Mouse (Mus musculus): ENCODE measurements around the gene Spata6. TPM values are rescaled to one million over a fixed set of nuclear protein-coding genes. Genes with fewer than 3 reads are reported as not detected.

The Spata6 gene
- 1 to 10 TPM; 2.6 to 3.1 TPM for total RNA-seq (2021)
- long read RNA-seq, experiment 1, partial matches to known transcripts: 0 of 3 reads
- long read RNA-seq, experiment 1, other reads (novel, unspliced or antisense): 1 of 3 reads
- long read RNA-seq, experiment 2, partial matches to known transcripts: 1 of 3 reads
- long read RNA-seq, experiment 2, other reads (novel, unspliced or antisense): 2 of 3 reads

DNA sequence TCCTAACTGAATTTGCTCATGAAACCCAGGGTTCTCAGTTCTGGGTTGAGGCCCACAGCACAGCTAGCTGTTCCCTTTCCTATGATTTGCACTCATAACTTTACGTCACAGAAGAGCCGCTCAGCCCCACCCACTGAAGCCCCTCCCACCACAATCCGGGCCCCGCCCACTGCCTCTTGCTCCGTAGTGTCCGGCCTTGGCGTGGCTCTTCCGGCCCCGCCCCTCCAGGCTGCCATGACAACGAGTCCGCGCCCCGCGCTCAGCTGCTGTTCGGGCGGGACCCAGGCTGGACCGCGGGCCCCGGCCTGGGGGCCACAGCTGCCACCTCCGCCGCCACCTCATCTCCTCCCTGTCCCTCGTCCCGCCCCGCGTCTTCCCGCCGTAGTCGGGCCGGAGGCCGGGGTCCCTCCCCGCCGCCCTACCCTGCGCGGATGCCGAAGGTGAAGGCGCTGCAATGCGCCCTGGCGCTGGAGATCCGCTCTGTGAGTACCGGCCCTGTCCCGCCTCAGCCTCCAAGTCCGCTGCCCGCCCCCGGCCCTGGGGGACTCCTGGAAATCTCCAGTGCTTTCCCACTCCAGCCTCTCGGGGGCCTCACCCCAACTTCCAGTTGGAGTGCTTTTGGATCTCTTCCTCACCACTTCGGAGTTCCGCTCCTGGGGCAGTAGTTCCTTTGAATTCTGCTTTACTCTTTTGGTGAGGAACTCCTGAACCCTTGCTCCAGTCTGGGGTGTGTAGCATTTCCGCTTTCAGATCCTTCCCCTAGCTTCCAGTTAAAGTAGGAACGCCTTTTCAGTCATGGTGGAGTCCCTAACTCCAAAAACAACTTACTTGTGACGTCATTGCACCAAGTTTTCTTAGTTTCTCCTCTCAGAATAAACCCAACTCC lies at the start of gene Spata6:
Spata6 (plus strand) TSS at position 209 of the 886 bp plus-strand sequence.
- peak within 1 kb of the TSS; percentile 87 for H3K4me3 ChIP-seq
- peak; percentile 92 for DNase-seq
- H3K27ac ChIP-seq: peak within 1 kb of the TSS; percentile 87
- TF ChIP-seq CTCF (IDR thresholded peaks at IDR 0.05): no peak
- intact Hi-C loops (cut with DNase I): no loop called here

DNA sequence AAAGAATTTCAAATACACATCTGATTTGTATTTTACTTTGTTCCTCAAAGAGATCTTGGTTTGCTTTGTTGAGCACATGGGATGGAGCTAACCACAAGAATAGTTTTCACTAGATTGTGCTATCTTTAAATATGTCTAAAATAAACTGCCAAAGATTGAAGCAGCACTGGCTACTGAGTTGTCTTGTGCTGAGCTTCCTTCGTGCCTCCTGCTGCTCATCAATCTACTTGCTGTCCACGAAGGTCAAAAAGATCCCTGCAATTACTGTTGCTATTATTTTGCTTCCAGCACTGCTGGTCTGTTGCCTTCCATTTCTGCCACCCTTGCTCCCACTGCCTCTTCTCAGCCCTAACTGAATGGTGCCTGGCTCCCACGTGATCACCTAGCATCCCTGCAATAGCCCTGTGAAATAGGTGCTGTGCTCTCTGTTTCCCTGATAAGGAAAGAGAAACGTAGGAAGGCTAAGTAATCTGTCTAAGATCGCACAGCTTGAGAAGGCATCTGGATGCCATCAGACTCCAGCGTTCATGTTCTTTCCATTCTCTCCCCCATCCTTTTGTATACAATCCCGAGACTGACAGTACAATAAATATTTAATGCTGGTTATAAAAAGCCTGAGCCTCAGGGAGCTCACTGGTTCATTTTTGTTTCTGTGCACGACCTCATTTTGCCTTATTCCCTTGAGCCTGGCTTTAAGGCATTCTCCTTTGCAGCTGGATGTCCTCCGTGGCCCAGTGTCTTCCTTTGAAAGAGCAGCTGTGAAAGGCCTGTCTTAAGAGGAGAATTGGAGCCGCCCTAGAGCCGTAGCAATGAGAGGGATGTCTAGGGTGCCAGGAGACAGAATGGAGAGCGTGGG lies 49.0 kb upstream of the Spata6 start:
- Histone ChIP-seq H3K4me3 (no peak overlapping the region), H3K27ac (no peak overlapping the region)
- intact Hi-C loops (cut with DNase I): no loop called here
- peak; percentile 20 for DNase-seq
- TF ChIP-seq CTCF (IDR thresholded peaks at IDR 0.05): no peak

GRCm38 (mm10) chr4:111671440-111671839 lies 48.3 kb upstream of the Spata6 start:
- DNase-seq: no peak
- intact Hi-C loops (cut with DNase I): no loop called here
- Histone ChIP-seq H3K27ac (no peak overlapping the region), H3K4me3 (no peak overlapping the region)
- TF ChIP-seq CTCF (IDR thresholded peaks at IDR 0.05): no peak

DNA sequence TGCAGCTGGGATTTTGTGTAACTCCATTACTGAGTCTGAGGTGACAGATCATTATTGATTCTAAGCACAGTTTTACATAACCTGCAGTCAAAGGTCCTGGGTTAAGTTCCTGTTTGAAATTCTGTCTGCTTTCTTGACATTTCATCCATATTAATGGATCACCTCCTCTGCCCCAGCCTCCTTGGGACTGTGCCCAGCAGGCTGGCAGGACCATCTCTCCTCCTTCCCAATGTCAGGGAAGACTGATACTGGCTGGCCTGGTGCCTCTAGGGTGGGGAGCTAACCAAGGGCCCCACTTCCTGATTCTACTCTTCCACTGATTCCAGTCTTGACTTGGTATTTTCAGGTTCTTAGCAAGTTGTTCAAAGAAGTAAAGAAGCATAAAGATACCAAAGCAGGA lies 45.9 kb upstream of the Spata6 start:
- intact Hi-C loops (cut with DNase I): no loop called here
- no peak overlapping the region for H3K4me3 ChIP-seq
- H3K27ac ChIP-seq: no peak overlapping the region
- TF ChIP-seq CTCF (IDR thresholded peaks at IDR 0.05): no peak
- no peak for DNase-seq

GRCm38 (mm10) chr4:111681926-111682325 lies 37.9 kb upstream of the Spata6 start:
- intact Hi-C loops (cut with DNase I): no loop called here
- H3K27ac ChIP-seq: no peak overlapping the region
- no peak for DNase-seq
- no peak overlapping the region for H3K4me3 ChIP-seq
- TF ChIP-seq CTCF (IDR thresholded peaks at IDR 0.05): no peak

- no peak overlapping the region for H3K27ac ChIP-seq
- no peak for TF ChIP-seq CTCF (IDR thresholded peaks at IDR 0.05)
- intact Hi-C loops (cut with DNase I): no loop called here
- H3K4me3 ChIP-seq: no peak overlapping the region
- no peak for DNase-seq
Observed at GRCm38 (mm10) chr4:111682793-111683192, 37.0 kb upstream of the Spata6 start.

DNA sequence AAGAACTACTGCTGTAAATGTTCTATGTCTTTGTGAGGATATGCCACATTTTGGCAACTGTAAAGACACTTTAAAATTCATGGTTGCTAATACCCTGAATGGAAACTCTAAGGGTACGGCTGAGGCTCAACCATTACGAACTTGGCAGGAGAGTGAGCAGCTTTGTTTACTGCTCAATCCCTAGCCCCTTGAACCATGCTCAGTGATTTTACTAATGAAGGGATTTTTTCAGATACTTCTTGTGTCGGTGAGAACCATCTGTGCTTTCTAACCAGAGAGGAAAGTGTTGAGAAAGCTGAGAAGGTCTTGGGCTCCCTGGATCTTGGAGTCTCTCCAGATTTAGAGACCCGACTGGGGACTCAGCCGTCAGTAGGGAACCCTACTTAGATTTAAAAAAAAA lies 35.9 kb upstream of the Spata6 start:
- no peak for DNase-seq
- no peak for TF ChIP-seq CTCF (IDR thresholded peaks at IDR 0.05)
- H3K27ac ChIP-seq: no peak overlapping the region
- intact Hi-C loops (cut with DNase I): no loop called here
- no peak overlapping the region for H3K4me3 ChIP-seq

GRCm38 (mm10) chr4:111685951-111686350 lies 33.8 kb upstream of the Spata6 start:
- intact Hi-C loops (cut with DNase I): no loop called here
- TF ChIP-seq CTCF (IDR thresholded peaks at IDR 0.05): no peak
- no peak for DNase-seq
- H3K27ac ChIP-seq: no peak overlapping the region
- H3K4me3 ChIP-seq: no peak overlapping the region

DNA sequence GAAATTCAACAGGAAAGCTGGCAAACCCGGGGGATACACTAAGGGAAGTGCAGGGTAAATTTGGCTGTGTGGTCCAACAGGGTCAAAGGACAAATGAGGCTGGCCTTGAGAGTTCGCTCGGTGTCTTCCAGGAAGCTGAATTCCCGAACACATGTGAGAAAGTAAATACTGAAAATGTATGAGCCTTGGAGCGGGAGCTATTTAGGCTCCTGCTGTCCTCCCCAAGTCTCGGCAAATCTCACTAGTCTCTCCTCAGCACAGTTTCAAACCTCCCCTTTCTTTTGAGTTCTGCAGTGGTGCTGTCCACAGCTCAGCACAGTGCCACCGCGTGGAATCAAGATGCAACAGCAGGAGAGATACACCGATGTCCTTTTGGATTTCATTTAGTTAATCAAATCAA lies 32.8 kb upstream of the Spata6 start:
- peak; percentile 80 for TF ChIP-seq CTCF (IDR thresholded peaks at IDR 0.05)
- Histone ChIP-seq H3K4me3 (peak overlapping the region; percentile 66), H3K27ac (no peak overlapping the region)
- DNase-seq: peak; percentile 31
- intact Hi-C loops (cut with DNase I): no loop called here

GRCm38 (mm10) chr4:111687613-111688012 lies 32.2 kb upstream of the Spata6 start:
- H3K27ac ChIP-seq: 0 out of 2 replicates have a peak overlapping the region, but pooled peaks have one; percentile 29
- intact Hi-C loops (cut with DNase I): no loop called here
- peak; percentile 80 for DNase-seq
- TF ChIP-seq CTCF (IDR thresholded peaks at IDR 0.05): peak; percentile 89
- H3K4me3 ChIP-seq: peak overlapping the region; percentile 66

DNA sequence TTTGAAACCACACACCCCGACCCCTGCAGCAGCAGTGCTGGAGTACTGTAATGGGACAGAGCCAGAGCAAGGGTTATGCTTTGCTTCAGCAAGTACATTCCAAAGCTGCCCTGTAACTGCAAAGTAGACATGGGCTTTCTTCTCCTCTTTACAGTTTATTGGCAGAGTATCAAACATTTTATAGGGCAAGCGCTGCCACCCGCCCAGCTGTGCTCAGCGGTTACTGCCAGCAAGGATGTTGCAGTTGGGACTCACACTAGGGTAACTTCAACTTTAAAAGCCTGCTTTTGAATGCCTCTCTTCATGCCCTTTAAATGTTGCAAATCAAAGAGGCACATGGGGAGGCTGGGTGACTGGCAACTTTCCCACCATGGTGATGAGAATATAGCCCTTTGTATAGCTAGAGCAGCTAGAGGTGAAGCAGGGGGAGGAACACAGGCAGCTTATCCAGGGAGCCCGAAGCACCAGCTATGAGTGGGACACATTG lies 28.7 kb upstream of the Spata6 start:
- no peak for DNase-seq
- intact Hi-C loops (cut with DNase I): no loop called here
- TF ChIP-seq CTCF (IDR thresholded peaks at IDR 0.05): no peak
- Histone ChIP-seq H3K27ac (no peak overlapping the region), H3K4me3 (no peak overlapping the region)

- Histone ChIP-seq H3K27ac (no peak overlapping the region), H3K4me3 (no peak overlapping the region)
- TF ChIP-seq CTCF (IDR thresholded peaks at IDR 0.05): no peak
- intact Hi-C loops (cut with DNase I): no loop called here
- DNase-seq: no peak
Observed at GRCm38 (mm10) chr4:111701381-111701780, 18.4 kb upstream of the Spata6 start.
